Mouse (Mus musculus) hindbrain, embryonic 12.5 days (tissue): ENCODE measurements around the gene Hoxc4. TPM values are rescaled to one million over a fixed set of nuclear protein-coding genes. Genes with fewer than 3 reads are reported as not detected.
A peak's percentile ranks its signal among the peaks of the same experiment; 100 is the strongest.

ENCODE experiments used
- ATAC-seq: fragments of 200-750 bp; cut with Nextera tagmentation; 2 replicates; pipeline ENCODE4 v1.8.0; 2017; ENCODE audit warnings: moderate TSS enrichment; ENCODE audit not compliant: low FRiP score
- H3K27ac ChIP-seq: fragments of 300-500 bp; sonication (generic); 2 replicates; pipeline ENCODE4 v1.5.1; 2016; ENCODE audit warnings: mild to moderate bottlenecking
- H3K27me3 ChIP-seq: fragments of 300-500 bp; sonication (generic); 2 replicates; pipeline ENCODE4 v1.6.1; 2016; ENCODE audit warnings: mild to moderate bottlenecking
- H3K36me3 ChIP-seq: fragments of 300-500 bp; sonication (generic); 2 replicates; pipeline ENCODE4 v1.6.1; 2016; ENCODE audit warnings: mild to moderate bottlenecking
- H3K4me1 ChIP-seq: fragments of 300-500 bp; sonication (generic); 2 replicates; pipeline ENCODE4 v1.6.1; 2016
- H3K4me2 ChIP-seq: fragments of 300-500 bp; sonication (generic); replicated peaks from 2 replicates; pipeline ENCODE4 v1.6.1; 2016; ENCODE audit warnings: mild to moderate bottlenecking
- H3K4me3 ChIP-seq: fragments of 300-500 bp; sonication (generic); 2 replicates; pipeline ENCODE4 v1.5.1; 2016; ENCODE audit warnings: mild to moderate bottlenecking
- H3K9ac ChIP-seq: fragments of 300-500 bp; sonication (generic); 2 replicates; pipeline ENCODE4 v1.6.1; 2016; ENCODE audit warnings: mild to moderate bottlenecking, moderate library complexity
- H3K9me3 ChIP-seq: fragments of 300-500 bp; sonication (generic); replicated peaks from 2 replicates; pipeline ENCODE4 v1.6.1; 2016; ENCODE audit warnings: mild to moderate bottlenecking
- WGBS: fragments of 180-500 bp; shearing (Covaris S2); methylation state at CpG from one replicate; pipeline ENCODE4 v1.1.7; 2016; 5-methylcytosine and 5-hydroxymethylcytosine counted together
- polyA plus RNA-seq: library from polyadenylated mRNA; unstranded; fragments of >200 nt; fragmentation: Nextera tagmentation; extraction: Ambion mirVana; gene quantifications from 2 replicates; pipeline ENCODE4 v1.2.1, GENCODE M21; 2016

Hoxc4 gene
- polyA plus RNA-seq, 1 experiment from 2014 or later, result 34.5 TPM

GRCm38 (mm10) chr15:103020899-103021418, 2.2 kb downstream of the Hoxc4 start:
- Histone ChIP-seq H3K9me3 (no peaks in the 10 kb centered on the region), H3K4me1 (no peaks in the 10 kb centered on the region; the same call in 1 of the 2 replicates), H3K9ac (no peak overlapping the region), H3K4me3 (no peak overlapping the region), H3K4me2 (peak overlapping the region; percentile 25), H3K27ac (no peak overlapping the region), H3K36me3 (no peaks in the 10 kb centered on the region), H3K27me3 (peaks cover 100% of the 10 kb centered on the region)
- ATAC-seq, result no peak
- 2% methylated on average over 8 of the region's 8 CpGs for WGBS

- no peak for ATAC-seq
- H3K9ac ChIP-seq, result no peak overlapping the region
- no peaks in the 10 kb centered on the region; the same call in 1 of the 2 replicates for H3K4me1 ChIP-seq
- H3K4me2 ChIP-seq, result peak overlapping the region; percentile 25
- 7% methylated on average over 8 of the region's 8 CpGs for WGBS
- no peaks in the 10 kb centered on the region for H3K9me3 ChIP-seq
- no peak overlapping the region for H3K4me3 ChIP-seq
- peaks cover 100% of the 10 kb centered on the region for H3K27me3 ChIP-seq
- H3K36me3 ChIP-seq, result no peaks in the 10 kb centered on the region
- no peak overlapping the region for H3K27ac ChIP-seq
These were observed 2.8 kb downstream of the Hoxc4 start for GRCm38 (mm10) chr15:103021544-103021943.

- peaks cover 100% of the 10 kb centered on the region for H3K27me3 ChIP-seq
- WGBS, result 3% methylated on average over 2 of the region's 2 CpGs
- peak overlapping the region; percentile 43 for H3K4me2 ChIP-seq
- no peaks in the 10 kb centered on the region for H3K36me3 ChIP-seq
- no peaks in the 10 kb centered on the region for H3K4me1 ChIP-seq
- no peaks in the 10 kb centered on the region for H3K9me3 ChIP-seq
- no peak for ATAC-seq
- no peak overlapping the region for H3K9ac ChIP-seq
- no peak overlapping the region for H3K4me3 ChIP-seq
- no peak overlapping the region for H3K27ac ChIP-seq
These were observed 5.4 kb downstream of the Hoxc4 start for GRCm38 (mm10) chr15:103024131-103024530.

GRCm38 (mm10) chr15:103027266-103028235, 8.8 kb downstream of the Hoxc4 start:
- Histone ChIP-seq H3K36me3 (no peaks in the 10 kb centered on the region), H3K9me3 (no peaks in the 10 kb centered on the region), H3K4me1 (no peaks in the 10 kb centered on the region; the same call in 1 of the 2 replicates), H3K4me2 (peak overlapping the region; percentile 43), H3K9ac (peak overlapping the region; percentile 67), H3K27ac (peak overlapping the region; percentile 79), H3K27me3 (peaks cover 99% of the 10 kb centered on the region), H3K4me3 (peak overlapping the region; percentile 23)
- WGBS, result 3% methylated on average over 43 of the region's 43 CpGs
- no peak for ATAC-seq

- H3K4me1 ChIP-seq, result peaks cover 3% of the 10 kb centered on the region
- 7% methylated on average over 9 of the region's 9 CpGs for WGBS
- H3K4me2 ChIP-seq, result peak overlapping the region; percentile 43
- ATAC-seq, result no peak
- H3K27ac ChIP-seq, result peak overlapping the region; percentile 79
- H3K9ac ChIP-seq, result no peak overlapping the region
- peaks cover 99% of the 10 kb centered on the region for H3K27me3 ChIP-seq
- H3K4me3 ChIP-seq, result no peak overlapping the region
- H3K9me3 ChIP-seq, result no peaks in the 10 kb centered on the region
- H3K36me3 ChIP-seq, result no peaks in the 10 kb centered on the region
These were observed 10.3 kb downstream of the Hoxc4 start for GRCm38 (mm10) chr15:103028916-103029512.

- Histone ChIP-seq H3K36me3 (no peaks in the 10 kb centered on the region), H3K9me3 (no peaks in the 10 kb centered on the region), H3K4me1 (peaks cover 6% of the 10 kb centered on the region), H3K9ac (peak overlapping the region; percentile 39; the same call in 1 of the 2 replicates), H3K27me3 (peaks cover 99% of the 10 kb centered on the region), H3K4me3 (no peak overlapping the region), H3K4me2 (peak overlapping the region; percentile 43), H3K27ac (peak overlapping the region; percentile 79)
- 3% methylated on average over 8 of the region's 8 CpGs for WGBS
- ATAC-seq, result no peak
These were observed 11.4 kb downstream of the Hoxc4 start for GRCm38 (mm10) chr15:103030142-103030541.

- peak overlapping the region; percentile 50 for H3K4me2 ChIP-seq
- H3K36me3 ChIP-seq, result no peaks in the 10 kb centered on the region
- peak overlapping the region; percentile 11; the same call in 1 of the 2 replicates for H3K4me3 ChIP-seq
- H3K27me3 ChIP-seq, result peaks cover 99% of the 10 kb centered on the region
- H3K27ac ChIP-seq, result peak overlapping the region; percentile 83
- ATAC-seq, result no peak
- peak overlapping the region; percentile 23; the same call in 1 of the 2 replicates for H3K9ac ChIP-seq
- H3K9me3 ChIP-seq, result no peaks in the 10 kb centered on the region
- no CpG with 5 or more reads among the region's 3 CpGs for WGBS
- peaks cover 6% of the 10 kb centered on the region for H3K4me1 ChIP-seq
These were observed 13.4 kb downstream of the Hoxc4 start for GRCm38 (mm10) chr15:103032167-103032566.

GRCm38 (mm10) chr15:103032646-103033575, 14.2 kb downstream of the Hoxc4 start:
- Histone ChIP-seq H3K27ac (peak overlapping the region; percentile 83), H3K9me3 (no peaks in the 10 kb centered on the region), H3K9ac (no peak overlapping the region), H3K36me3 (no peaks in the 10 kb centered on the region), H3K27me3 (peaks cover 99% of the 10 kb centered on the region), H3K4me3 (no peak overlapping the region), H3K4me1 (peaks cover 6% of the 10 kb centered on the region), H3K4me2 (peak overlapping the region; percentile 50)
- WGBS, result 2% methylated on average over 26 of the region's 26 CpGs
- ATAC-seq, result no peak

- peak overlapping the region; percentile 74 for H3K9ac ChIP-seq
- under 1% methylated on average over 23 of the region's 24 CpGs for WGBS
- H3K36me3 ChIP-seq, result no peaks in the 10 kb centered on the region
- peak overlapping the region; percentile 50 for H3K4me2 ChIP-seq
- H3K4me1 ChIP-seq, result peaks cover 6% of the 10 kb centered on the region
- H3K27me3 ChIP-seq, result peaks cover 99% of the 10 kb centered on the region
- no peaks in the 10 kb centered on the region for H3K9me3 ChIP-seq
- H3K27ac ChIP-seq, result peak overlapping the region; percentile 92
- peak; percentile 62; the same call in 1 of the 2 replicates for ATAC-seq
- H3K4me3 ChIP-seq, result peak overlapping the region; percentile 44
These were observed 15.5 kb downstream of the Hoxc4 start for GRCm38 (mm10) chr15:103034043-103034806.

GRCm38 (mm10) chr15:103034807-103035547, 16.2 kb downstream of the Hoxc4 start:
- H3K4me1 ChIP-seq, result peaks cover 6% of the 10 kb centered on the region
- no peaks in the 10 kb centered on the region for H3K9me3 ChIP-seq
- peak overlapping the region; percentile 74 for H3K9ac ChIP-seq
- under 1% methylated on average over 33 of the region's 34 CpGs for WGBS
- H3K4me2 ChIP-seq, result peak overlapping the region; percentile 50
- H3K36me3 ChIP-seq, result no peaks in the 10 kb centered on the region
- H3K4me3 ChIP-seq, result peak overlapping the region; percentile 44
- peak; percentile 63 for ATAC-seq
- peak overlapping the region; percentile 92 for H3K27ac ChIP-seq
- peaks cover 99% of the 10 kb centered on the region for H3K27me3 ChIP-seq
